Mouse (Mus musculus) embryonic fibroblast, embryonic 13.5 days (primary cell): ENCODE results near the gene Itga8.

ENCODE experiments used
- CTCF ChIP-seq: IDR thresholded peaks from 2 replicates; pipeline ENCODE4 v1.5.1; 2011; ENCODE audit warnings: mild to moderate bottlenecking, control low read depth, low read length, moderate library complexity, borderline replicate concordance; ENCODE audit not compliant: insufficient read depth
- POLR2A ChIP-seq: IDR thresholded peaks from 2 replicates; pipeline ENCODE4 v1.6.1; 2011; ENCODE audit warnings: low read depth, mild to moderate bottlenecking, control low read depth, low read length, moderate library complexity

- no peak for TF ChIP-seq CTCF
- TF ChIP-seq POLR2A = no peak
Measured at GRCm38 (mm10) chr2:12189026-12189425, 112.7 kb downstream of the Itga8 start.
